Mouse (Mus musculus) forebrain, embryonic 14.5 days (tissue): ENCODE results near the gene Ebpl. TPM values are rescaled to one million over a fixed set of nuclear protein-coding genes. Genes with fewer than 3 reads are reported as not detected.

Experiments
- ATAC-seq: fragments of 200-750 bp; cut with Nextera tagmentation; 2 replicates; pipeline ENCODE4 v1.8.0; 2017; ENCODE audit warnings: mild to moderate bottlenecking, moderate library complexity
- DNase-seq: peaks from one replicate; pipeline ENCODE4 v3.0.0-alpha.2; 2015; ENCODE audit warnings: low spot score
- H3K27ac ChIP-seq: fragments of 300-500 bp; sonication (generic); 2 replicates; pipeline ENCODE4 v1.5.1; 2014; ENCODE audit warnings: low read depth, mild to moderate bottlenecking, control low read depth, low read length, moderate library complexity
- H3K27me3 ChIP-seq: fragments of 300-500 bp; sonication (generic); replicated peaks from 2 replicates; pipeline ENCODE4 v1.6.1; 2014; ENCODE audit warnings: low read length, control low read depth, mixed read lengths; ENCODE audit not compliant: control insufficient read depth, insufficient read depth
- H3K36me3 ChIP-seq: fragments of 300-500 bp; sonication (generic); 2 replicates; pipeline ENCODE4 v1.6.1; 2014; ENCODE audit warnings: low read length, control low read depth; ENCODE audit not compliant: control insufficient read depth, insufficient read depth
- H3K4me1 ChIP-seq: fragments of 300-500 bp; sonication (generic); 2 replicates; pipeline ENCODE4 v1.6.1; 2014; ENCODE audit warnings: antibody characterized with exemption, low read length, control low read depth; ENCODE audit not compliant: control insufficient read depth, insufficient read depth
- H3K4me2 ChIP-seq: fragments of 300-500 bp; sonication (generic); 2 replicates; pipeline ENCODE4 v1.6.1; 2014; ENCODE audit warnings: mild to moderate bottlenecking, control low read depth, low read length
- H3K4me3 ChIP-seq: fragments of 300-500 bp; sonication (generic); 2 replicates; pipeline ENCODE4 v1.5.1; 2014; ENCODE audit warnings: low read depth, low read length, control low read depth
- H3K9ac ChIP-seq: fragments of 300-500 bp; sonication (generic); 2 replicates; pipeline ENCODE4 v1.6.1; 2014; ENCODE audit warnings: mild to moderate bottlenecking, low read length, control low read depth, moderate library complexity
- H3K9me3 ChIP-seq: fragments of 300-500 bp; sonication (generic); replicated peaks from 2 replicates; pipeline ENCODE4 v1.6.1; 2016; ENCODE audit warnings: low read length, control low read depth, mixed read lengths; ENCODE audit not compliant: control insufficient read depth
- WGBS: fragments of 180-500 bp; shearing (Covaris S2); extraction: QIAGEN DNeasy Blood & Tissue Kit; methylation state at CpG from one replicate; pipeline ENCODE4 v1.1.7; 2014; 5-methylcytosine and 5-hydroxymethylcytosine counted together
- polyA plus RNA-seq: library from polyadenylated mRNA; unstranded; fragments of >200 nt; fragmentation: Nextera tagmentation; extraction: Ambion mirVana; gene quantifications from 2 replicates; pipeline ENCODE4 v1.2.1, GENCODE M21; 2014

The Ebpl gene
- polyA plus RNA-seq = 10.0 and 10.5 TPM in 2 replicates

- WGBS = under 1% methylated on average over 40 of the region's 40 CpGs
- H3K27ac ChIP-seq = peak within 1 kb of the TSS; percentile 88
- ATAC-seq = peak; percentile 98
Observed at GRCm38 (mm10) chr14:61360131-61360980, at the start of gene Ebpl. Gene Ebpl (minus strand): TSS chr14:61360439.

GRCm38 (mm10) chr14:61410020-61410419, 49.8 kb upstream of the Ebpl start:
- H3K4me2 ChIP-seq = no peak overlapping the region
- ATAC-seq (no peak), DNase-seq (no peak)
- 82% methylated on average over 2 of the region's 2 CpGs for WGBS
- H3K9me3 ChIP-seq = no peaks in the 10 kb centered on the region
- no peak overlapping the region for H3K4me3 ChIP-seq
- H3K27ac ChIP-seq = no peak overlapping the region
- peaks cover 7% of the 10 kb centered on the region for H3K4me1 ChIP-seq
- no peak overlapping the region for H3K9ac ChIP-seq
- H3K36me3 ChIP-seq = 0 out of 2 replicates have a peak, but pooled peaks cover 4% of the 10 kb centered on the region
- no peaks in the 10 kb centered on the region for H3K27me3 ChIP-seq

More at GRCm38 (mm10) chr14:61360131-61360980, at the start of gene Ebpl:
- peak; percentile 94 for DNase-seq
- Histone ChIP-seq H3K9me3 (no peaks in the 10 kb centered on the region), H3K4me3 (peak within 1 kb of the TSS; percentile 58), H3K4me2 (peak within 1 kb of the TSS; percentile 50), H3K27me3 (no peaks in the 10 kb centered on the region), H3K9ac (peak within 1 kb of the TSS; percentile 80), H3K4me1 (peaks cover 4% of the 10 kb centered on the region; the same call in 1 of the 2 replicates), H3K36me3 (peaks cover 2% of the 10 kb centered on the region)

- Histone ChIP-seq H3K9ac (no peak overlapping the region), H3K4me2 (no peak overlapping the region), H3K4me1 (no peaks in the 10 kb centered on the region), H3K4me3 (no peak overlapping the region), H3K36me3 (peaks cover 6% of the 10 kb centered on the region), H3K27ac (no peak overlapping the region), H3K27me3 (no peaks in the 10 kb centered on the region), H3K9me3 (no peaks in the 10 kb centered on the region)
- no peak for ATAC-seq
- no peak for DNase-seq
- WGBS = 96% methylated on average over 3 of the region's 3 CpGs
Observed at GRCm38 (mm10) chr14:61407055-61407454, 46.8 kb upstream of the Ebpl start.

GRCm38 (mm10) chr14:61405761-61406160, 45.5 kb upstream of the Ebpl start:
- Histone ChIP-seq H3K9me3 (no peaks in the 10 kb centered on the region), H3K27me3 (no peaks in the 10 kb centered on the region), H3K36me3 (peaks cover 11% of the 10 kb centered on the region), H3K4me2 (no peak overlapping the region), H3K9ac (no peak overlapping the region), H3K27ac (no peak overlapping the region), H3K4me3 (no peak overlapping the region), H3K4me1 (no peaks in the 10 kb centered on the region)
- no peak for ATAC-seq
- DNase-seq = no peak

- no peaks in the 10 kb centered on the region for H3K27me3 ChIP-seq
- no peak overlapping the region for H3K27ac ChIP-seq
- no peaks in the 10 kb centered on the region for H3K4me1 ChIP-seq
- WGBS = 98% methylated on average over 3 of the region's 3 CpGs
- no peak overlapping the region for H3K9ac ChIP-seq
- no peaks in the 10 kb centered on the region for H3K9me3 ChIP-seq
- DNase-seq = no peak
- no peak overlapping the region for H3K4me2 ChIP-seq
- ATAC-seq = no peak
- peaks cover 15% of the 10 kb centered on the region for H3K36me3 ChIP-seq
- no peak overlapping the region for H3K4me3 ChIP-seq
Observed at GRCm38 (mm10) chr14:61404941-61405340, 44.7 kb upstream of the Ebpl start.

GRCm38 (mm10) chr14:61394745-61395144, 34.5 kb upstream of the Ebpl start:
- Histone ChIP-seq H3K9me3 (no peaks in the 10 kb centered on the region), H3K36me3 (peaks cover 29% of the 10 kb centered on the region), H3K4me1 (no peaks in the 10 kb centered on the region), H3K4me3 (no peak overlapping the region), H3K27ac (no peak overlapping the region), H3K27me3 (no peaks in the 10 kb centered on the region), H3K9ac (no peak overlapping the region), H3K4me2 (no peak overlapping the region)
- 79% methylated on average over 6 of the region's 6 CpGs for WGBS
- DNase-seq = no peak
- no peak for ATAC-seq

GRCm38 (mm10) chr14:61390586-61390985, 30.3 kb upstream of the Ebpl start:
- H3K27me3 ChIP-seq = no peaks in the 10 kb centered on the region
- DNase-seq (no peak), ATAC-seq (no peak)
- H3K4me2 ChIP-seq = no peak overlapping the region
- H3K9me3 ChIP-seq = no peaks in the 10 kb centered on the region
- H3K4me1 ChIP-seq = no peaks in the 10 kb centered on the region
- no peak overlapping the region for H3K27ac ChIP-seq
- peaks cover 32% of the 10 kb centered on the region for H3K36me3 ChIP-seq
- H3K9ac ChIP-seq = no peak overlapping the region
- no peak overlapping the region for H3K4me3 ChIP-seq
- WGBS = 89% methylated on average over 3 of the region's 3 CpGs

GRCm38 (mm10) chr14:61367290-61367689, 7.1 kb upstream of the Ebpl start:
- no peak overlapping the region for H3K9ac ChIP-seq
- H3K4me1 ChIP-seq = no peaks in the 10 kb centered on the region
- peaks cover 45% of the 10 kb centered on the region for H3K36me3 ChIP-seq
- no peak overlapping the region for H3K27ac ChIP-seq
- ATAC-seq = no peak
- H3K27me3 ChIP-seq = no peaks in the 10 kb centered on the region
- H3K4me3 ChIP-seq = no peak overlapping the region
- no peak overlapping the region for H3K4me2 ChIP-seq
- no peaks in the 10 kb centered on the region for H3K9me3 ChIP-seq
- WGBS = 83% methylated on average over 2 of the region's 2 CpGs
- peak; percentile 41 for DNase-seq

- WGBS = 81% methylated on average over 3 of the region's 3 CpGs
Observed at GRCm38 (mm10) chr14:61364656-61365055, 4.4 kb upstream of the Ebpl start.

More at GRCm38 (mm10) chr14:61364656-61365055, 4.4 kb upstream of the Ebpl start:
- DNase-seq (no peak), ATAC-seq (no peak)
- Histone ChIP-seq H3K9me3 (no peaks in the 10 kb centered on the region), H3K4me3 (no peak overlapping the region), H3K9ac (no peak overlapping the region), H3K4me2 (no peak overlapping the region), H3K27me3 (no peaks in the 10 kb centered on the region), H3K4me1 (peaks cover 4% of the 10 kb centered on the region; the same call in 1 of the 2 replicates), H3K27ac (no peak overlapping the region), H3K36me3 (peaks cover 22% of the 10 kb centered on the region)
